Mouse (Mus musculus) heart, embryonic 15.5 days (tissue): ENCODE measurements around the gene Pigp. TPM values are rescaled to one million over a fixed set of nuclear protein-coding genes. Genes with fewer than 3 reads are reported as not detected.
A peak's percentile ranks its signal among the peaks of the same experiment; 100 is the strongest.

Experiments used
- ATAC-seq: fragments of 200-750 bp; cut with Nextera tagmentation; replicated peaks from 2 replicates; pipeline ENCODE4 v1.8.0; 2017; ENCODE audit warnings: low read depth, moderate TSS enrichment; ENCODE audit not compliant: insufficient number of reproducible peaks, insufficient read depth, low FRiP score
- H3K27ac ChIP-seq: fragments of 300-500 bp; sonication (generic); 2 replicates; pipeline ENCODE4 v1.5.1; 2015; ENCODE audit warnings: mild to moderate bottlenecking, inconsistent platforms
- H3K27me3 ChIP-seq: fragments of 300-500 bp; sonication (generic); 2 replicates; pipeline ENCODE4 v1.6.1; 2015; ENCODE audit warnings: inconsistent platforms
- H3K36me3 ChIP-seq: fragments of 300-500 bp; sonication (generic); 2 replicates; pipeline ENCODE4 v1.6.1; 2015; ENCODE audit warnings: mild to moderate bottlenecking, inconsistent platforms
- H3K4me1 ChIP-seq: fragments of 300-500 bp; sonication (generic); replicated peaks from 2 replicates; pipeline ENCODE4 v1.6.1; 2015; ENCODE audit warnings: inconsistent platforms
- H3K4me2 ChIP-seq: fragments of 300-500 bp; sonication (generic); 2 replicates; pipeline ENCODE4 v1.6.1; 2015; ENCODE audit warnings: inconsistent platforms, mild to moderate bottlenecking, moderate library complexity
- H3K4me3 ChIP-seq: fragments of 300-500 bp; sonication (generic); 2 replicates; pipeline ENCODE4 v1.5.1; 2015; ENCODE audit warnings: mild to moderate bottlenecking, inconsistent platforms
- H3K9ac ChIP-seq: fragments of 300-500 bp; sonication (generic); 2 replicates; pipeline ENCODE4 v1.6.1; 2015; ENCODE audit warnings: mild to moderate bottlenecking, inconsistent platforms
- H3K9me3 ChIP-seq: fragments of 300-500 bp; sonication (generic); replicated peaks from 2 replicates; pipeline ENCODE4 v1.6.1; 2016; ENCODE audit warnings: inconsistent platforms
- WGBS: fragments of 180-500 bp; shearing (Covaris S2); methylation state at CpG from one replicate; pipeline ENCODE4 v1.1.7; 2015; ENCODE audit warnings: mixed read lengths; 5-methylcytosine and 5-hydroxymethylcytosine counted together
- polyA plus RNA-seq: library from polyadenylated mRNA; unstranded; fragments of >200 nt; fragmentation: Nextera tagmentation; extraction: Ambion mirVana; gene quantifications from 2 replicates; pipeline ENCODE4 v1.2.1, GENCODE M21; 2015

Pigp gene
- 96.2 and 112 TPM in 2 replicates for polyA plus RNA-seq

DNA sequence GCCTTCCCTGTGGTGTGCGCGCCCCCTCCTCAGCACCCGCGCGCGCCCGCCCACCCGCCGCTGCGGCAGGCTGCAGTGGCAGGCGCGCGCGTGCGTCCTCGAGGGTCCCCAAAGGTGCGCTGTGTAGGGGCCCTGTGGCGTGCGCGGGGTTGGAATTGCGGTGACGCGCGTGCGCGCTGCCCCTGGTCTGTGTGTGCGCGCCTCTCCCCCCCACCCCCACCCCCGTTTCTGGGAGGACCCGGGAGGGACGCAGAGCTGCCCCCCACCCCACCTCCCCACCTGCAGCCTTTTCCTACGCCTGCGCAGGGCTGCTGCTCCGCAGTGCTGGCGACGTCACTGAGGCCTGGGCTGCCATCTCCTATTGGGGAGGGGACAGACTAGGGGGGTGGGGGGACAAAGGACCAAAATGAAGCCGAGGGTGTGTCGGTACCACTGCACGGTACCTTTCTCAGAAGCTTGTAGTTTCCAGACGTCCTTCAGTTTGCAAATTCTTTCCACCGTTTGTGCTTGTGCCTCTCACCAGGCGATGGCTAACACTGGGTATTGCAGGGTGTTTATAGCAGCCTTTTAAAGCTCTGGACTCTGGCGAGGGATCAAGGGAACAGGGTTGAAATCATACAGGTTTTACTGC lies at the start of gene Pigp:
Gene Pigp, minus strand, starts transcription at position 542 of the 631 bp plus-strand sequence.
- peak within 1 kb of the TSS; percentile 91 for H3K9ac ChIP-seq
- no peaks in the 10 kb centered on the region for H3K9me3 ChIP-seq
- H3K4me1 ChIP-seq, result peaks cover 30% of the 10 kb centered on the region
- no peaks in the 10 kb centered on the region for H3K27me3 ChIP-seq
- no peaks in the 10 kb centered on the region for H3K36me3 ChIP-seq
- H3K4me3 ChIP-seq, result peak within 1 kb of the TSS; percentile 91
- H3K4me2 ChIP-seq, result peak within 1 kb of the TSS; percentile 65
- WGBS, result 0% methylated on average over 43 of the region's 43 CpGs
- ATAC-seq, result peak; percentile 80
- H3K27ac ChIP-seq, result peak within 1 kb of the TSS; percentile 98

DNA sequence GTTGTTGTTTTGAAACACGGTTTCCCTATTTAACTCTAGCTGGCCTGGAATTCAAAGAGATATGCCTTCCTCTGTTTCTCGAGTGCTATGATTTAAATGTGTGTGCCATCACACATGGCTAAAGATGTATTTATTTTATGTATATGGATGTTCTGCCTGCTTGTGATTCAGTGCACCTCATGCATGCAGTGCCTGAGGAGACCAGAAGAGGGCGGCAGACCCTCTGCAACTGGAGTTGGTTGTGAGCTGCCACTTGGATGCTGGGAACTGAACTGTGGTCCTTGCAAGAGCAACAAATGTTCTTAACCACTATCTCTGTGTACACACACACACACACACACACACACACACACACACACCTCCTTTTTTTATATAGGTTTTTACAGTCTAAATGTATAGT lies 48.9 kb upstream of the Pigp start:
- no peak overlapping the region for H3K4me2 ChIP-seq
- H3K36me3 ChIP-seq, result peaks cover 77% of the 10 kb centered on the region
- H3K4me1 ChIP-seq, result no peaks in the 10 kb centered on the region
- no peak for ATAC-seq
- no peaks in the 10 kb centered on the region for H3K27me3 ChIP-seq
- WGBS, result 96% methylated on average over 3 of the region's 3 CpGs
- no peak overlapping the region for H3K4me3 ChIP-seq
- no peak overlapping the region for H3K9ac ChIP-seq
- H3K9me3 ChIP-seq, result no peaks in the 10 kb centered on the region
- no peak overlapping the region for H3K27ac ChIP-seq

DNA sequence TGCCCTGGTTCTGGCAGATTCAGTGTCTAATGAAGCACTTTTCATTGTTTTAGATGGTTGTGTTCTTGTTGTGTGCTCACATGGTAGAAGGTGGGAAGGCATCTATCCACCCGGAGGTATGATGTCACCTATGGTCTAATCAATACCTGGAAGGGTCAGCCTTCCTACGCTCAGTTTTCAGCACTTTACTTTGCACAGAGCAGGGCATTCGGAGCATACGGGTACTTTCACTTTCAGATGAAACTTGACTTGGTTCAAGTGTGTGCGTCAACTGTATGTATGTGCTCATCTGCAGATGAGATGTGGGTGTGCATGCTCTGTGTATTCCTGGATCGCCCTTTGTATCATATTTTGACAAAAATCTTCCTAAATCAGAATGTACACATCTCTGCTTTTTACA lies 42.5 kb upstream of the Pigp start:
- Histone ChIP-seq H3K4me3 (no peak overlapping the region), H3K9ac (no peak overlapping the region), H3K4me1 (peaks cover 5% of the 10 kb centered on the region), H3K27ac (no peak overlapping the region), H3K27me3 (no peaks in the 10 kb centered on the region), H3K36me3 (peaks cover 45% of the 10 kb centered on the region), H3K4me2 (no peak overlapping the region), H3K9me3 (no peaks in the 10 kb centered on the region)
- no peak for ATAC-seq
- 93% methylated on average over 6 of the region's 6 CpGs for WGBS

DNA sequence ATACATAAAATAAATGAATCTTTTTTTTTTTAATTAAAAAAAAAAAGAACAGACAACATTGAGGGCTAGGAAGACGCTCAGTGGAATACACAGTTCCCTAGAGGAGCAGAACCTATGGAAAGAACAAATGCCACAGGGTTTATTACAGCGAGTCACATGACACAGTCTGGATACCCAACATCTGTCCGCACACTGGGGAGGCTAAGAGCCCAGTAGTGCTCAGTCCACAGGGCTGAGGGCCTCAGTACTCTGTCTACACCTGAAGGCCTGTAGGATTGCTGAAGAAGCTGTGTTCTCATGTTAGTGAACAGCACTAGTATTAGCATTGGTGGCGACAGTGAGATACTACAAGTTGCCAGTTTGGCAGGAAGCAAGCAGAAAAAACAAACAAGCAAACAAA lies 41.1 kb upstream of the Pigp start:
- Histone ChIP-seq H3K4me1 (peaks cover 5% of the 10 kb centered on the region), H3K36me3 (peaks cover 35% of the 10 kb centered on the region; the same call in 1 of the 2 replicates), H3K27me3 (no peaks in the 10 kb centered on the region), H3K4me3 (no peak overlapping the region), H3K9me3 (no peaks in the 10 kb centered on the region), H3K4me2 (no peak overlapping the region), H3K9ac (no peak overlapping the region), H3K27ac (no peak overlapping the region)
- 95% methylated on average over 4 of the region's 4 CpGs for WGBS
- ATAC-seq, result no peak

DNA sequence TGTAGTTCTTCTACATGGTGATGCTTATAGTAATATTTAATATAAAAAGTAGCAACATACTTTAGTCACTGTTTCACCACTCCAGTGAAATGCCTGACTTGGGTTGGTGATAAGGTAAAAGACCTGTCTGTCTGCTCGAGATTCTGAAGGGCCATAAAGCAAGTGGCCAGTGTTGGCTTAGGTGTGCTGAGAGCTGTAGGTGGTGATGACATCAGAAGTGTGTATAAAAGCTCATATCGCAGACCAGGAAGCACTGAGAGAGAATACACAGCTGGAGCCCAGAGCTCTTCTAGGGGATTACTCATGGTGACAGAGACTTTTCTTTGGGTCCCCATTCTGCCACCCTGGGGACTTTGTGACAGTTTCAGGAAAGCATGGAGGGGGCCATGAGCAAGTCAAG lies 40.6 kb upstream of the Pigp start:
- no peak overlapping the region for H3K9ac ChIP-seq
- WGBS, result 52% methylated on average over 2 of the region's 2 CpGs
- H3K27ac ChIP-seq, result 0 out of 2 replicates have a peak overlapping the region, but pooled peaks have one; percentile 3

GRCm38 (mm10) chr16:94411287-94411686 lies 39.6 kb upstream of the Pigp start:
- Histone ChIP-seq H3K9me3 (no peaks in the 10 kb centered on the region), H3K4me2 (peak overlapping the region; percentile 15; the same call in 1 of the 2 replicates), H3K9ac (no peak overlapping the region), H3K27ac (peak overlapping the region; percentile 54), H3K4me1 (peaks cover 5% of the 10 kb centered on the region), H3K4me3 (no peak overlapping the region), H3K27me3 (no peaks in the 10 kb centered on the region), H3K36me3 (peaks cover 25% of the 10 kb centered on the region; the same call in 1 of the 2 replicates)
- no peak; the same call in 1 of the 2 replicates for ATAC-seq
- WGBS, result 56% methylated on average over 3 of the region's 3 CpGs

More for the DNA sequence above, 40.6 kb upstream of the Pigp start:
- Histone ChIP-seq H3K4me1 (peaks cover 5% of the 10 kb centered on the region), H3K9me3 (no peaks in the 10 kb centered on the region), H3K27me3 (no peaks in the 10 kb centered on the region), H3K4me2 (no peak overlapping the region), H3K4me3 (no peak overlapping the region), H3K36me3 (peaks cover 30% of the 10 kb centered on the region; the same call in 1 of the 2 replicates)
- ATAC-seq, result no peak

DNA sequence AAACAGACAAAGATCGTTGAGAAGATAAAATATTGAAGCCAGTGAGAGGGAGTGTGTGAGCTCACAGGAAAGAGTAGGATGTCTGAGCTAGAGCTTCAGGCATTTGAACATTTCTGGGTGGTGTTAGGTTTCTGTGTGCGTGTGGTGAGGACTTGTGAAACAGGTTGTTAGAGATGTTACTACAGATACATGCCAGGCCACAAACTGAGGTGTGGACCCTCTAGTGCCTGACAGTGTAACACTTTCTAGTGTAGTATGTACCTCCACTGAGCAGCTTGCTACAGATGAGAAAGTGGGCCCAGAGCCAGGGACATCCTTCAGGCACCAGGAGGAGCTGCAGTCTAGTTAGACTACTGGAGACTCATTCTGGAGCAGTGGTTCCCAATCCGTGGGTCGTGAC lies 30.5 kb upstream of the Pigp start:
- H3K4me1 ChIP-seq, result peaks cover 27% of the 10 kb centered on the region
- H3K36me3 ChIP-seq, result peaks cover 11% of the 10 kb centered on the region
- no peak overlapping the region for H3K9ac ChIP-seq
- H3K27ac ChIP-seq, result no peak overlapping the region
- H3K4me3 ChIP-seq, result no peak overlapping the region
- H3K27me3 ChIP-seq, result no peaks in the 10 kb centered on the region
- 65% methylated on average over 4 of the region's 4 CpGs for WGBS
- H3K4me2 ChIP-seq, result no peak overlapping the region
- H3K9me3 ChIP-seq, result no peaks in the 10 kb centered on the region
- no peak for ATAC-seq

GRCm38 (mm10) chr16:94401636-94402035 lies 30.0 kb upstream of the Pigp start:
- H3K9ac ChIP-seq, result no peak overlapping the region
- H3K27ac ChIP-seq, result peak overlapping the region; percentile 9
- no peaks in the 10 kb centered on the region for H3K27me3 ChIP-seq
- H3K9me3 ChIP-seq, result no peaks in the 10 kb centered on the region
- no peak overlapping the region for H3K4me3 ChIP-seq
- peaks cover 27% of the 10 kb centered on the region for H3K4me1 ChIP-seq
- 20% methylated on average over 2 of the region's 2 CpGs for WGBS
- no peak overlapping the region for H3K4me2 ChIP-seq
- peaks cover 11% of the 10 kb centered on the region for H3K36me3 ChIP-seq
- ATAC-seq, result no peak

GRCm38 (mm10) chr16:94399141-94399540 lies 27.5 kb upstream of the Pigp start:
- Histone ChIP-seq H3K9me3 (no peaks in the 10 kb centered on the region), H3K27ac (peak overlapping the region; percentile 26), H3K4me1 (peaks cover 27% of the 10 kb centered on the region), H3K4me2 (no peak overlapping the region), H3K4me3 (no peak overlapping the region), H3K9ac (no peak overlapping the region), H3K36me3 (peaks cover 5% of the 10 kb centered on the region), H3K27me3 (no peaks in the 10 kb centered on the region)
- no peak for ATAC-seq
- 44% methylated on average over 2 of the region's 2 CpGs for WGBS

DNA sequence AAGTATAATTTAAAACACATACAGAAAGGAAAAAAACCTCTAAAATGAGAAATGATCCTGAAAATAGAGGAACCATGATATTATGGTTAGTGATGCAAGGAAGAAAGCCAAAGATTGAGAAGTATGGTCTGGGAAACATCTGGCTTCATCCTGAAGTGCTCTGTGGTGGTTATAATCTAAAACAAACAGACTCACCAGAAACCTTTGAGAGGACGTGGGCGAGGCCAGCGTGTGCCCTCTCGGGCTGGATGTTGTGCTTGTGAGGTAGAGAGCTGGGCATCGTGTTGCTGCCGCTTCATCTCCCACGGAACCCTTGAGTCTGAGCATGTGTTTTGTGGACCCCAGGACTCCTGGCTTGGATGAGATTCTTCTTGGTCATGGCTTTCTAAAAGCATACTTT lies 25.0 kb upstream of the Pigp start:
- H3K9me3 ChIP-seq, result no peaks in the 10 kb centered on the region
- no peak for ATAC-seq
- no peak overlapping the region for H3K9ac ChIP-seq
- WGBS, result 70% methylated on average over 7 of the region's 7 CpGs
- no peak overlapping the region for H3K4me2 ChIP-seq
- no peak overlapping the region for H3K4me3 ChIP-seq
- H3K27ac ChIP-seq, result no peak overlapping the region
- H3K36me3 ChIP-seq, result peaks cover 5% of the 10 kb centered on the region
- no peaks in the 10 kb centered on the region for H3K27me3 ChIP-seq
- peaks cover 20% of the 10 kb centered on the region for H3K4me1 ChIP-seq

DNA sequence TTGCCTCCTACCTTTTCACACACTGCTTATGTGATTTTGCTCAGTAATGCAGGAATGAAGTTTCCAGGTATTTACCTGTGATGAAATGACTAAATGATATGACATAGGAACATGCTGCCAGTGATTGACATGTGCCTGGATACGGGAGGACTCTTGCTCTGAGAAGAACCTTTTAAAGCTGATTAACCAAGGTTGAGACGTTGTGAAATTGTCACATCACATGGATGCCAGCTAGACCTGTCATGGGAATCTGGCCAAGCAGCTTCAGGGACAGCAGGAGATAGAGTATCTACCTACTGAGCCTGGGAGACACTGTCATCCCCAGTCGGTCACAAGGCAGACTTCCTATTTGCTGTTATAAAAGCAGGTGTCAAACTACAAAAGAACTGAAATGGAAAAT lies 23.4 kb upstream of the Pigp start:
- Histone ChIP-seq H3K36me3 (peaks cover 5% of the 10 kb centered on the region), H3K27ac (no peak overlapping the region), H3K4me2 (no peak overlapping the region), H3K9me3 (no peaks in the 10 kb centered on the region), H3K4me3 (no peak overlapping the region), H3K27me3 (no peaks in the 10 kb centered on the region), H3K4me1 (peaks cover 11% of the 10 kb centered on the region), H3K9ac (no peak overlapping the region)
- no peak for ATAC-seq
- 56% methylated on average over 3 of the region's 3 CpGs for WGBS

- ATAC-seq, result no peak
- peaks cover 5% of the 10 kb centered on the region for H3K36me3 ChIP-seq
- H3K9me3 ChIP-seq, result no peaks in the 10 kb centered on the region
- H3K4me2 ChIP-seq, result no peak overlapping the region
- no peaks in the 10 kb centered on the region for H3K4me1 ChIP-seq
- H3K4me3 ChIP-seq, result no peak overlapping the region
- H3K9ac ChIP-seq, result no peak overlapping the region
- 66% methylated on average over 4 of the region's 4 CpGs for WGBS
- no peak overlapping the region for H3K27ac ChIP-seq
- H3K27me3 ChIP-seq, result no peaks in the 10 kb centered on the region
Observed at GRCm38 (mm10) chr16:94392299-94392698, 20.7 kb upstream of the Pigp start.
